Mouse (Mus musculus) kidney, embryonic 15.5 days (tissue): ENCODE results near the gene Xpo5. TPM values are rescaled to one million over a fixed set of nuclear protein-coding genes. Genes with fewer than 3 reads are reported as not detected.

Source experiments
- ATAC-seq: fragments of 200-750 bp; cut with Nextera tagmentation; replicated peaks from 2 replicates; pipeline ENCODE4 v1.8.0; 2017; ENCODE audit warnings: moderate TSS enrichment; ENCODE audit not compliant: low FRiP score
- H3K27ac ChIP-seq: fragments of 300-500 bp; sonication (generic); 2 replicates; pipeline ENCODE4 v1.5.1; 2015; ENCODE audit warnings: mild to moderate bottlenecking, inconsistent platforms
- H3K27me3 ChIP-seq: fragments of 300-500 bp; sonication (generic); 2 replicates; pipeline ENCODE4 v1.6.1; 2015; ENCODE audit warnings: inconsistent platforms
- H3K36me3 ChIP-seq: fragments of 300-500 bp; sonication (generic); 2 replicates; pipeline ENCODE4 v1.6.1; 2015; ENCODE audit warnings: inconsistent platforms
- H3K4me1 ChIP-seq: fragments of 300-500 bp; sonication (generic); 2 replicates; pipeline ENCODE4 v1.6.1; 2015; ENCODE audit warnings: inconsistent platforms
- H3K4me2 ChIP-seq: fragments of 300-500 bp; sonication (generic); 2 replicates; pipeline ENCODE4 v1.6.1; 2015; ENCODE audit warnings: moderate library complexity, mild to moderate bottlenecking, inconsistent platforms
- H3K4me3 ChIP-seq: fragments of 300-500 bp; sonication (generic); replicated peaks from 2 replicates; pipeline ENCODE4 v1.5.1; 2015; ENCODE audit warnings: mild to moderate bottlenecking, inconsistent platforms
- H3K9ac ChIP-seq: fragments of 300-500 bp; sonication (generic); 2 replicates; pipeline ENCODE4 v1.6.1; 2015; ENCODE audit warnings: mild to moderate bottlenecking, inconsistent platforms
- H3K9me3 ChIP-seq: fragments of 300-500 bp; sonication (generic); replicated peaks from 2 replicates; pipeline ENCODE4 v1.6.1; 2016; ENCODE audit warnings: inconsistent platforms
- WGBS: fragments of 180-500 bp; shearing (Covaris S2); methylation state at CpG from one replicate; pipeline ENCODE4 v1.1.7; 2015; ENCODE audit warnings: mixed read lengths; 5-methylcytosine and 5-hydroxymethylcytosine counted together
- polyA plus RNA-seq: library from polyadenylated mRNA; unstranded; fragments of >200 nt; fragmentation: Nextera tagmentation; extraction: Ambion mirVana; gene quantifications from 2 replicates; pipeline ENCODE4 v1.2.1, GENCODE M21; 2015

The Xpo5 gene
- polyA plus RNA-seq, 1 experiment from 2014 or later: 44.8 TPM

- WGBS: 79% methylated on average over 9 of the region's 9 CpGs
- no peaks in the 10 kb centered on the region for H3K27me3 ChIP-seq
- H3K9me3 ChIP-seq: no peaks in the 10 kb centered on the region
- ATAC-seq: no peak
- H3K4me2 ChIP-seq: peak overlapping the region; percentile 91
- H3K4me1 ChIP-seq: peaks cover 29% of the 10 kb centered on the region
- peak overlapping the region; percentile 11 for H3K4me3 ChIP-seq
- H3K36me3 ChIP-seq: peaks cover 52% of the 10 kb centered on the region
- H3K27ac ChIP-seq: peak overlapping the region; percentile 66
- H3K9ac ChIP-seq: no peak overlapping the region
Measured at GRCm38 (mm10) chr17:46162951-46163421, 39.6 kb upstream of the Xpo5 start.

- Histone ChIP-seq H3K27me3 (no peaks in the 10 kb centered on the region), H3K4me3 (no peak overlapping the region), H3K4me2 (no peak overlapping the region), H3K27ac (no peak overlapping the region), H3K36me3 (peaks cover 65% of the 10 kb centered on the region), H3K9ac (no peak overlapping the region), H3K4me1 (peaks cover 26% of the 10 kb centered on the region), H3K9me3 (no peaks in the 10 kb centered on the region)
- WGBS: 93% methylated on average over 8 of the region's 8 CpGs
- no peak for ATAC-seq
Measured at GRCm38 (mm10) chr17:46164301-46164700, 38.3 kb upstream of the Xpo5 start.

DNA sequence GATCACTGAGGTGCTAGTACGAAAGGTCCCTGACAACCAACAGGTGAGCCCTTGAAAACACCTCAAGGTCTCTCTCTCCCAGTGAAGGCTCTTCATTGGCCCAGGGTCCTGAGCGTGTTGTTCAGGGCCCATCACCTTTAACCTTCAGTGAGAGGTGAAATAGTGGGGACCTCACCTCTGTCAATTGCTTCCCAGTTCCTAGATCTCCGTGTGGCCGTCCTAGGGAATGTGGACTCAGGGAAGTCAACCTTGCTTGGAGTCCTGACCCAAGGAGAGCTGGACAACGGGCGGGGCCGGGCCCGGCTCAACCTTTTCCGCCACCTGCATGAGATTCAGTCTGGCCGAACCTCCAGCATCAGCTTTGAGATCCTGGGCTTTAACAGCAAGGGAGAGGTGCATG, 37.8 kb upstream of the Xpo5 start:
- no peak for ATAC-seq
- H3K4me3 ChIP-seq: no peak overlapping the region
- peaks cover 21% of the 10 kb centered on the region for H3K4me1 ChIP-seq
- no peaks in the 10 kb centered on the region for H3K27me3 ChIP-seq
- no peak overlapping the region for H3K4me2 ChIP-seq
- H3K9me3 ChIP-seq: no peaks in the 10 kb centered on the region
- H3K27ac ChIP-seq: no peak overlapping the region
- H3K9ac ChIP-seq: no peak overlapping the region
- 91% methylated on average over 10 of the region's 10 CpGs for WGBS
- peaks cover 70% of the 10 kb centered on the region for H3K36me3 ChIP-seq

DNA sequence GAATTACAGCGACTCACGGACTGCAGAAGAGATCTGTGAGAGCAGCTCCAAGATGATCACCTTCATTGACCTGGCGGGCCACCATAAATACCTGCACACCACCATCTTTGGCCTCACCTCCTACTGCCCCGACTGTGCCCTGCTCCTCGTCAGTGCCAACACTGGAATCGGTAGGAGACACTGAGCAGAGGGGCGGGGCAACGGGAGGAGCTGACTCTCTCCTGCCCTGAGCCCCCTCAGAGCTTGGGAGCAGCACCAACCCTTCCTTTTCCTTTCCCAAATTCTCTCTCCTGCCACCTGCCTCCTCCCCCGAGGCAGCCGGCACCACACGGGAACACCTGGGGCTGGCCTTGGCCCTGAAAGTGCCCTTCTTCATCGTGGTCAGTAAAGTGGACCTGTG, 37.1 kb upstream of the Xpo5 start:
- Histone ChIP-seq H3K9ac (no peak overlapping the region), H3K4me3 (no peak overlapping the region), H3K36me3 (peaks cover 76% of the 10 kb centered on the region), H3K4me1 (peaks cover 19% of the 10 kb centered on the region), H3K27me3 (no peaks in the 10 kb centered on the region), H3K4me2 (no peak overlapping the region), H3K9me3 (no peaks in the 10 kb centered on the region), H3K27ac (no peak overlapping the region)
- WGBS: 90% methylated on average over 12 of the region's 12 CpGs
- no peak for ATAC-seq

DNA sequence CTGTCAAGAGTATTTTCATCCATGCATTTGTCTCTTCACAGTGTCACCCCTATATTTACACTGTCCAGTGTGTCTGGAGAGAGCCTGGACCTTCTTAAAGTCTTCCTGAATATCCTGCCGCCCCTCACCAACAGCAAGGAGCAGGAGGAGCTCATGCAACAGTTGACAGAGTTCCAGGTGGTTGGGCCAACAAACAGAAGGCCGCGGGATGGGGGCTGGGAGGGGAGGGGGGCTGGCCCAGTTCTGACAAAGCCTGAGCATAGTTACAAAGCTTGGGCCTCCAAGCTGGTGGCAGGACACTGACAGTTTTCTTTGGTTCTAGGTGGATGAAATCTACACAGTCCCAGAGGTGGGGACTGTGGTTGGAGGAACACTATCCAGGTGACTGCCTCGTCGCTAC, 36.3 kb upstream of the Xpo5 start:
- Histone ChIP-seq H3K4me3 (no peak overlapping the region), H3K9ac (no peak overlapping the region), H3K27me3 (no peaks in the 10 kb centered on the region), H3K4me2 (no peak overlapping the region), H3K27ac (no peak overlapping the region), H3K4me1 (peaks cover 19% of the 10 kb centered on the region), H3K9me3 (no peaks in the 10 kb centered on the region), H3K36me3 (peaks cover 84% of the 10 kb centered on the region)
- 97% methylated on average over 5 of the region's 5 CpGs for WGBS
- ATAC-seq: no peak

DNA sequence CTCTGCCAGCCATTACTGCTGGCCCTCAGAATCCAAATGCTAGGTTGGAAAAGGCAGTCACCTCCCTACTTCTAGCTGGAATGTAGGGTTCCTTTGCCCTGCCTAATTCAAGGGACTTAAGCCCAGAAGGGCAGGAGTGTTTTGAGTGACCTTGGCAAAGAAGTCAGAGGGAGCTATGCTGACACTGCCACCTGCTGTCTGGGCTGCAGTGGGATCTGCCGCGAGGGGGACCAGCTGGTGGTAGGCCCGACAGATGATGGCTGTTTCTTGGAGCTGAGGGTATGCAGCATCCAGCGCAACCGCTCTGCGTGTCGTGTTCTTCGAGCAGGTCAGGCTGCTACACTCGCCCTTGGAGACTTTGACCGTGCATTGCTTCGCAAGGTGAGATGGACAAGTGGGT, 35.6 kb upstream of the Xpo5 start:
- Histone ChIP-seq H3K4me1 (peaks cover 14% of the 10 kb centered on the region), H3K36me3 (peaks cover 91% of the 10 kb centered on the region), H3K27me3 (no peaks in the 10 kb centered on the region), H3K9ac (no peak overlapping the region), H3K4me2 (no peak overlapping the region), H3K9me3 (no peaks in the 10 kb centered on the region), H3K4me3 (no peak overlapping the region), H3K27ac (no peak overlapping the region)
- WGBS: 83% methylated on average over 11 of the region's 11 CpGs
- ATAC-seq: no peak

GRCm38 (mm10) chr17:46168318-46168717, 34.3 kb upstream of the Xpo5 start:
- WGBS: 34% methylated on average over 5 of the region's 5 CpGs
- H3K4me2 ChIP-seq: no peak overlapping the region
- ATAC-seq: peak; percentile 44
- no peaks in the 10 kb centered on the region for H3K9me3 ChIP-seq
- H3K27me3 ChIP-seq: no peaks in the 10 kb centered on the region
- H3K4me3 ChIP-seq: no peak overlapping the region
- H3K36me3 ChIP-seq: peaks cover 99% of the 10 kb centered on the region
- H3K27ac ChIP-seq: peak overlapping the region; percentile 18; the same call in 1 of the 2 replicates
- peaks cover under 1% of the 10 kb centered on the region; the same call in 1 of the 2 replicates for H3K4me1 ChIP-seq
- H3K9ac ChIP-seq: no peak overlapping the region

DNA sequence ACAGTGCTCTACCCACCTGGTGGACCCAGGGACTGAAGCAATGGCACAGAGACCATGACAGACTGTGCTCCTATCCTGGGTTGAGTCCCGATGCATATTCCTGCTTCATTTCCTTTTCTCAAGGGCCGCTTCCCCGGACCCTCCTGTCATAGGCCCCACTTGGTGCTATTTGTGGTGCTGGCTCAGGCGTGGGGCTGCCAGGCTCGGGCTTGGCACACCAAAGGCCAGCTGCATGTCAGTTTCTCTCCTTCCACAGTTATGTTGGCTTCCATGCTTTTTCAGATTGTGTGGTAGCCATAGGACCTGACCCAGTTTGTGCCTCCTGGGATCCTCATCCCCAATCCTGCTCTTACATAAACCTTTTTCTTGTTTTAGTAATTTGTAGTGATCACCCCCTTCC, 33.8 kb upstream of the Xpo5 start:
- no peak overlapping the region for H3K4me3 ChIP-seq
- H3K4me2 ChIP-seq: no peak overlapping the region
- H3K9ac ChIP-seq: no peak overlapping the region
- no peaks in the 10 kb centered on the region for H3K27me3 ChIP-seq
- no peak for ATAC-seq
- peaks cover 96% of the 10 kb centered on the region for H3K36me3 ChIP-seq
- no peaks in the 10 kb centered on the region for H3K9me3 ChIP-seq
- H3K4me1 ChIP-seq: no peaks in the 10 kb centered on the region
- no peak overlapping the region for H3K27ac ChIP-seq
- WGBS: 90% methylated on average over 5 of the region's 5 CpGs

GRCm38 (mm10) chr17:46170538-46170937, 32.0 kb upstream of the Xpo5 start:
- peaks cover 91% of the 10 kb centered on the region for H3K36me3 ChIP-seq
- 81% methylated on average over 3 of the region's 3 CpGs for WGBS
- H3K9ac ChIP-seq: no peak overlapping the region
- no peaks in the 10 kb centered on the region for H3K9me3 ChIP-seq
- no peak; the same call in 1 of the 2 replicates for ATAC-seq
- H3K4me3 ChIP-seq: no peak overlapping the region
- no peaks in the 10 kb centered on the region for H3K27me3 ChIP-seq
- H3K27ac ChIP-seq: no peak overlapping the region
- no peak overlapping the region for H3K4me2 ChIP-seq
- H3K4me1 ChIP-seq: no peaks in the 10 kb centered on the region

DNA sequence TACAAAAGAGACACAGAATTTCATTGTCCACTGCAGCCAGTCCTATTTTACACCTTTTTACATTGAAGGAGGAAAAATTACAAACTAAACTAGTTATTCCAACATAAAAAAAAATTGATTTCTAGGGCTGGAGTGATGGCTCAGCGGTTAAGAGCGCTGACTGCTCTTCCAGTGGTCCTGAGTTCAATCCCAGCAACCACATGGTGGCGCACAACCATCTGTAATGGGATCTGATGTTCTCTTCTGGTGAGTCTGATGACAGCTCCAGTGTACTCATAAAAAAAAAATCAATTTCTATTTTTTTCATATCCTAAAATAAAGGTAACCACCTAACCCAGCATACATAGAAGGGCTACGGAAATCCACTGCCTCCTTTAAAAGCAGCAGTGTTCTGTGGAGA, 20.3 kb upstream of the Xpo5 start:
- no peak overlapping the region for H3K4me3 ChIP-seq
- no peak overlapping the region for H3K9ac ChIP-seq
- 90% methylated on average over 4 of the region's 4 CpGs for WGBS
- no peaks in the 10 kb centered on the region for H3K4me1 ChIP-seq
- H3K9me3 ChIP-seq: no peaks in the 10 kb centered on the region
- H3K36me3 ChIP-seq: peaks cover 97% of the 10 kb centered on the region
- no peak overlapping the region for H3K27ac ChIP-seq
- no peaks in the 10 kb centered on the region for H3K27me3 ChIP-seq
- H3K4me2 ChIP-seq: no peak overlapping the region
- no peak for ATAC-seq

GRCm38 (mm10) chr17:46188829-46189228, 13.8 kb upstream of the Xpo5 start:
- Histone ChIP-seq H3K27ac (no peak overlapping the region), H3K4me3 (no peak overlapping the region), H3K36me3 (peaks cover 93% of the 10 kb centered on the region), H3K9ac (no peak overlapping the region), H3K9me3 (no peaks in the 10 kb centered on the region), H3K27me3 (no peaks in the 10 kb centered on the region), H3K4me1 (no peaks in the 10 kb centered on the region), H3K4me2 (no peak overlapping the region)
- 87% methylated on average over 2 of the region's 2 CpGs for WGBS
- ATAC-seq: no peak

DNA sequence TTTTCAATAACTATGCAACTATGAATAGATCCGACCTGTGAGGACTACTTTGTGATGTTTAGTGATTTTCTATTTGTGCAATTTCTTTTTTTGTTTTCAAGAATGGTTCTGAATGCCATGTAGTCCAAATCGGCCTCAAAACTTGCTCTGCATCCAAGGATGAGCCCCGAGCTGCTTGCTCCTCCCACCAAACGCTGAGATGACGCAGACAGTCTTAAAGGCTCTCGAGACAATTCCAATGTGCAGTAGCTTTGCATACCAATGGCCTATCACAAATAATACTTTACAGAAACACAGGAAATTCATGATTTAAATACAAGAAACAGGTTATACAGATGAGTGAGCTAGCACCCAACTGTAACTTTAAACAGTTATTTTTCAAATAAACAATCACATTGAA, 1.4 kb upstream of the Xpo5 start:
- no peaks in the 10 kb centered on the region for H3K27me3 ChIP-seq
- 68% methylated on average over 6 of the region's 6 CpGs for WGBS
- ATAC-seq: no peak
- H3K36me3 ChIP-seq: peaks cover 53% of the 10 kb centered on the region
- H3K9me3 ChIP-seq: no peaks in the 10 kb centered on the region
- H3K4me1 ChIP-seq: peaks cover 23% of the 10 kb centered on the region
- no peak overlapping the region for H3K27ac ChIP-seq
- H3K4me2 ChIP-seq: peak overlapping the region; percentile 74
- peak overlapping the region; percentile 78 for H3K4me3 ChIP-seq
- 0 out of 2 replicates have a peak overlapping the region, but pooled peaks have one; percentile 89 for H3K9ac ChIP-seq

- no peaks in the 10 kb centered on the region for H3K9me3 ChIP-seq
- H3K27ac ChIP-seq: peak overlapping the region; percentile 85
- peak overlapping the region; percentile 89 for H3K9ac ChIP-seq
- peaks cover 23% of the 10 kb centered on the region for H3K4me1 ChIP-seq
- WGBS: under 1% methylated on average over 20 of the region's 20 CpGs
- peak overlapping the region; percentile 78 for H3K4me3 ChIP-seq
- peak overlapping the region; percentile 82 for H3K4me2 ChIP-seq
- ATAC-seq: peak; percentile 16; the same call in 1 of the 2 replicates
- H3K27me3 ChIP-seq: no peaks in the 10 kb centered on the region
- peaks cover 53% of the 10 kb centered on the region for H3K36me3 ChIP-seq
Measured at GRCm38 (mm10) chr17:46203078-46203477, 496 bp downstream of the Xpo5 start.
